Mouse (Mus musculus) olfactory bulb, adult 2 months (tissue): ENCODE results near the gene Hivep2. TPM values are rescaled to one million over a fixed set of nuclear protein-coding genes. Genes with fewer than 3 reads are reported as not detected.

ENCODE experiments used
- H3K27ac ChIP-seq: fragments of 200-500 bp; 2 replicates; pipeline ENCODE4 v1.5.1; 2012; ENCODE audit warnings: low read depth, low read length; ENCODE audit not compliant: insufficient read depth
- H3K4me1 ChIP-seq: fragments of 200-500 bp; 2 replicates; pipeline ENCODE4 v1.6.1; 2012; ENCODE audit warnings: low read length; ENCODE audit not compliant: control insufficient read depth, insufficient read depth
- H3K4me3 ChIP-seq: fragments of 200-500 bp; 2 replicates; pipeline ENCODE4 v1.5.1; 2012; ENCODE audit warnings: mild to moderate bottlenecking, low read depth, low read length, moderate library complexity; ENCODE audit not compliant: insufficient read depth
- CTCF ChIP-seq: fragments of 200-500 bp; IDR thresholded peaks from 2 replicates; pipeline ENCODE4 v1.5.1; 2012; ENCODE audit warnings: low read depth, mild to moderate bottlenecking, low read length, moderate library complexity; ENCODE audit not compliant: insufficient read depth
- POLR2A ChIP-seq: fragments of 200-500 bp; IDR thresholded peaks from 2 replicates; pipeline ENCODE4 v1.6.1; 2012; ENCODE audit warnings: mild to moderate bottlenecking, low read depth, low read length, moderate library complexity; ENCODE audit not compliant: insufficient read depth
- WGBS: fragments of 180-500 bp; shearing (Covaris S2); methylation state at CpG from one replicate; pipeline ENCODE4 v1.1.7; 2018; 5-methylcytosine and 5-hydroxymethylcytosine counted together
- polyA plus RNA-seq: library from polyadenylated mRNA; stranded (reverse); fragments of >200 nt; gene quantifications from 2 replicates; pipeline ENCODE4 v1.2.4, GENCODE M21; 2012; ENCODE audit warnings: low replicate concordance; ENCODE audit not compliant: missing spikeins, insufficient read depth, insufficient read length

The Hivep2 gene
- polyA plus RNA-seq, result 134 and 206 TPM in 2 replicates

DNA sequence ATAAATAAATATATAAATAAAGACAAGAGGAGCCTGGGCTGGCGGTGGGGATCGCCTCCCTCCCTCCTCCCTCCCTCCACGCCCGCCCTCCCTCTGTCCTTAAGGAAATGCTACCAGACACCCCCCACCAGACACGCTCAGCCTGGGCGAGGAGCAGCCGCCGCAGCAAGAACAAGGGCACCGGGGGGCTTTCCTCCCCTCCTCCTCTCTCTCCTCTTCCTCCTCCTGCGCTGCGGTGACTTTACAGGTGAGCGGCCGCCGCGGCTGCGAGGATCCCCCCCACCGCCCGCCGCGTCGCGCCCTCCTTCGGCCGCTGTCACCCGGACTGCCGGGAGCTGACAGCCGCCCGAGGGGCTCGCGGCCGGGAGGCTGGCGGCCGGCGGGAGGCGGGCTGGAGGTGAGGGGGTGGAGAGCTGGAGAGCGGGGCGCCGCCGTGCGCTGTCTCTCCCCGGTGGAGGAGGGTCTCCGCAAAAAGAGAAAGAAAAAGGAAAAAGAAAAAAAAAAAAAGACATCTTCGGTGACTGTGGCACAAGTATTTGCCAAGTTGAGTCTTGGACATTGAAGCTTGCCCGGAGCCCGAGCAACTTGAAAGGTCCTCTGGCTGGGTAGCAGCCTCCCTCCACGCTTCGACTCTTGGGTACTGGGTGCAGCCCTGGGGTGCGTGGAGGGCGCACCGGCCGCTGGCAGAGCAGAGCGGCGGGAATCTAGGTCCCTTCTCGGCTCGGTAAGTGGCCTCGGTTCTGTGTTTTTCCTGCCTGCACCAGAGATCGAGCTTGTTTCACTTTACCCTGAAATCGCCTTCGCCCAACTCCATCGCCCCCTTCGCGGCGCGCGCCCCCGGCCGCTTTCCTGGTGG is at the start of gene Hivep2:
TSS of gene Hivep2 (plus strand) at position 102 of the 856 bp plus-strand sequence.
- under 1% methylated on average over 67 of the region's 67 CpGs for WGBS
- peak within 1 kb of the TSS; percentile 100 for H3K27ac ChIP-seq
- peaks cover under 1% of the 10 kb centered on the region; the same call in 1 of the 2 replicates for H3K4me1 ChIP-seq
- peak within 1 kb of the TSS; percentile 100 for H3K4me3 ChIP-seq
- TF ChIP-seq POLR2A, result no peak
- TF ChIP-seq CTCF, result no peak

DNA sequence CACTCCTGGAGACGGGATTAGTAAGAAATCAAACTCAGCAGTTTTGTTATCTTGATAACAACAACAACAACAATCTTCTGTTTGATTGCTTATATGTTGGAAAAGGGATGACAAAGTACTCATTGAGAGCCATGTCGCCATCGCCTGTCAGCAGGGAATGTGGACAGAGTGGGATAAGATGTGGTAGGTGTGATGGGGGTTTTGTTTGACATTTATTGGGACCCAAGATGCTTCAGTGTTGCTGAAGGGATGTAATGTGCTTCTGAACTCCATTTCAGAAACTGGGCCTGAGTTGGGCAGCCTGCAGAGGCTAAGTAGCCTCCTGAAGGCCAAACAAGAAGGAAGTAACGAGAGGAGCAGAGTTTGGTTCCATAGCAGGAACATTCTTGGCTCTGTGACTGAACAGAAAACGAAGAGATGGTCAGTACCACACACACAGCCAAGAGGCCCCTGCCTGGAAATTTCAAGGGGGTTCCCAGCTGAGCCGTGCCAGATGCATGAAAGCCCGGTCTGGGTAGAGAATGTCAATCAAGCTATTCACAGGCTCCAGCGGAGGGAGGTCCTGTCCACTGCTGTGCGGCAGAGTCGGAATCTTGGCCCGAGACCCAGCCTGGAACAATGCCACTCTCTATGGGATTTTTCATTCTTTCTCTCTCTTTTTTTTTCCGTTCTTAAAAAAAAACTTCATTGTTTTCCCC is 49.1 kb upstream of the Hivep2 start:
- Histone ChIP-seq H3K27ac (no peak overlapping the region), H3K4me3 (no peak overlapping the region), H3K4me1 (peaks cover 4% of the 10 kb centered on the region)
- TF ChIP-seq CTCF (no peak), POLR2A (no peak)
- 52% methylated on average over 12 of the region's 12 CpGs for WGBS

DNA sequence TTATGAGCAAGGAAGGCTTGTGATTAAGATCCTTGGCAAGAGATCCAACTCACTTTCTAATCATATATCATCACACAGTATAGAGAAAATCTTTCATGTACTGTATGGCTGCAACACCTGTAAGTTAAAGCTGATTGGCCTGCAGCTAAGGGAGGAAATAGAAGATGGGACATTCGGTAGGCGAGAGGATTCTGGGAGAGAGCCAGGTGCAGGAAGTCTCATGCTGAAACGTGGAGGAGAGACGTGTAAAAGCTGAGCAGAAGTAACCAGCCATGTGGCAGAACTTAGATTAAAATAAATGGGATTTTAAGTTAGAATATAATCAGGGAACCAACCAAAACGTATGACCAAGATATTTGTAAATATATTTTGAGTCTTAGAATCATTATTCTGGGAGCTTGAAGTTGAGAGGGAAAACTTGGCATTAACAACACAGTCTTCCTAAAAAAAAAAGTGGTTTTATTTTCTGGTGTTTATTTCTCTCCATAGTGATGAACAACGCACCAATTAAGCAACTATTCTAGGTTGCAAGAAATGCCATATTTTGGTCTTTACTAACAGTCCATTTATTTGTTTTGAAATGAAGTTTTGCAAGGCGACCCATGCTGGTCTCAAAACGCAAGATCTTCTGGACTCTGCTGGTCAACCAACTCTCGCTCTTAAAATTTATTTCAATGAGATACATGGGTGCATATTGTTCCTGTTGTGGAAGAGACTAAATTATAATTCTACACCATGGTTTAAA is 44.1 kb upstream of the Hivep2 start:
- 75% methylated on average over 9 of the region's 9 CpGs for WGBS
- Histone ChIP-seq H3K4me3 (no peak overlapping the region), H3K4me1 (peaks cover 2% of the 10 kb centered on the region), H3K27ac (no peak overlapping the region)
- TF ChIP-seq POLR2A, result no peak
- TF ChIP-seq CTCF, result no peak

DNA sequence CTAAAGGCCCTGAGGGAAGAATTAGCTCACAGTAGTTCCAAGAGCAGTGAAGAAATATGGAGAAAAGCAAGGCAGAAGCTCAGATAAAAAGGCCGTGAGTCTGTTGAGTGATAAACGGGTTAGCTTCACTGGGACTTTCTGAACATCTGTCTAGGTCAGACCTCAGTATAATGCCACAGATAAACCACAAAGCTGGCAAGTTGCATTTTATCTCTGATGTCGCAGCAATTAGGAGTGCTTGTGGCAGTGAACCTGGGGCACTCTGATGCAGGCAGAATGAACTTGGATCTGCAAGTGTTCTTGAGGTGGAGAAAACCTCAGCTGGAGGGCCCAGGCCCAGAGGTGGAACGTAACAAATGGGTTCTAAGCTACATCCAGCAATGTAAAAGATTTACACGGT is 36.6 kb upstream of the Hivep2 start:
- no peak for TF ChIP-seq POLR2A
- TF ChIP-seq CTCF, result no peak
- H3K27ac ChIP-seq, result no peak overlapping the region
- 88% methylated on average over 5 of the region's 5 CpGs for WGBS
- no peak overlapping the region for H3K4me3 ChIP-seq
- H3K4me1 ChIP-seq, result no peaks in the 10 kb centered on the region

DNA sequence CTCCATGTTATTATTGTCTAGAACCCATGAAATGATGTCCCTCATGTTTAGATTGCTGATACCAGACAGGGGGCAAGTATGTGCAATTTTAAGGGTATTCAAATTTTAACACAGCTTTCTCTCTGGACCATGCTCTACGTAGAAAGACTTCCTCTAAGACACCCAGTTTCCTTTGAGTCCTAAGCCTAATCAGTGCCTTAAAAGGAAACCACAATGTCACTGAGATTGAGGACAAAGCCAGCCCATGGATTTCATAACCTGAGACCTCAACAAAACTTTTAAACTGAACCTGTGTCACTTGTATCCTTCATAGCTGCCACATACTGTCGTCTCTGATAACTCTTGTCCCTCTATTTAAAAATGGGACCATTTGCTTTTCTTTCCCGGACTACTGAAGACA is 33.7 kb upstream of the Hivep2 start:
- no peaks in the 10 kb centered on the region for H3K4me1 ChIP-seq
- no peak for TF ChIP-seq POLR2A
- TF ChIP-seq CTCF, result no peak
- H3K27ac ChIP-seq, result no peak overlapping the region
- WGBS, result 88% methylated on average over 3 of the region's 3 CpGs
- H3K4me3 ChIP-seq, result no peak overlapping the region

DNA sequence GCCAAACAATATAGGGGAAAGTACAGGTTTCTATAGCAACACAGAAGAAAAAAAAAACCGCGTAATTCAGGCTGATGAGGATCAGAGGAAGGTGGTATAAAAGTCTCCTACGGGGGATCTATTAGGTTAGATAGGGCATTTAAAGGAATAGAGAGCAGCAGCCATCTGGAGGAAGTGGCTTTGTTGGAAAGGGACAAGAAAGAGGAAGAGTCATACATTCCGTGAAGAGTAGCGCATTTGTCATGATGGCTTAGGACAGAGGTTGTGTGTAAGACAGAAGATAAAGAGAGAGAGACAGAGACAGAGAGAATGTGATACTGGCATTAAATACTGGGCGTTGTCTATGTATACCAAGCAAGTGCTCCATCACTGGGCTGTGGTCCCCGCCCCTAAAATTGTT is 32.6 kb upstream of the Hivep2 start:
- no peaks in the 10 kb centered on the region for H3K4me1 ChIP-seq
- no peak overlapping the region for H3K27ac ChIP-seq
- TF ChIP-seq CTCF (no peak), POLR2A (no peak)
- no peak overlapping the region for H3K4me3 ChIP-seq
- WGBS, result 86% methylated on average over 7 of the region's 7 CpGs

DNA sequence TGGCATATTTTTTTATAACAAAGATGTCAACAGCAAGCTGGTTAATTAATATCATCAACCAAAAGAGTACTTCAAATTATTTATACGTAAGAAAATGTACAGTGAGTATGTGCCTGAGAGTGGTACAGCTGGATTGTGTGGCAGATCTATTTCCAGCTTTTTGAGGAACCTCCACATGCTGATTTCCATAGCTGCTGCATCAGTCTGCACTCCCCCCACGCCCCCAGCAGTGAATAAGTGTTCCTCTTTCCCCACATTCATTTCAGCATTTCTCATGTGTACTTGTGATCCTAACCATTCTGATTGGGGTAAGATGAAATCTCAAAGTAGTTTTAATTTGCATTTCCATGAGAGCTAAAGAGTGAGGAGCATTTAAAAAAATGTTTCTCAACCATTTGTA is 30.2 kb upstream of the Hivep2 start:
- Histone ChIP-seq H3K4me3 (no peak overlapping the region), H3K4me1 (no peaks in the 10 kb centered on the region), H3K27ac (no peak overlapping the region)
- WGBS, result 45% methylated on average over 2 of the region's 2 CpGs
- no peak for TF ChIP-seq POLR2A
- no peak for TF ChIP-seq CTCF

DNA sequence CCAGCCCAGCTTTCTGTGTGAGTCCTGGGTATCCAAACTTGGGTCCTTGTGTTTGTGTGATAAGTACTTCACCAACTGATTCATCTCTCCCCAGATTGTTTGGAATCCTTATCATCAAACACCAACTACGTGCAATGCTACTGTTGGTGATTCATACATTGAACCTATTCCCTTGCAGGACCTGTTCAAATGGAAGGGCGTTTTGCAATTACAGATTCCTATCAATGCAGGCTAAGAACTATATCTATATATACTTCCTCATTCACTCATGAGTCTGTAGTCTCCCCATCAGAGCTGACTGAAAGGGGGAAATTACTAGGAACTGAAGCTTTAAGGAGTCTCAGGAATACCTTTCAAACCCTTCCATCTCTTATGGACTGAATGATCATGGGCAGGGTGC is 24.5 kb upstream of the Hivep2 start:
- Histone ChIP-seq H3K4me3 (no peak overlapping the region), H3K27ac (no peak overlapping the region), H3K4me1 (peaks cover 1% of the 10 kb centered on the region)
- WGBS, result 75% methylated on average over 2 of the region's 2 CpGs
- TF ChIP-seq POLR2A (no peak), CTCF (no peak)
